Mouse (Mus musculus): ENCODE data around the gene Gm12886.

Gene Gm12886

DNA sequence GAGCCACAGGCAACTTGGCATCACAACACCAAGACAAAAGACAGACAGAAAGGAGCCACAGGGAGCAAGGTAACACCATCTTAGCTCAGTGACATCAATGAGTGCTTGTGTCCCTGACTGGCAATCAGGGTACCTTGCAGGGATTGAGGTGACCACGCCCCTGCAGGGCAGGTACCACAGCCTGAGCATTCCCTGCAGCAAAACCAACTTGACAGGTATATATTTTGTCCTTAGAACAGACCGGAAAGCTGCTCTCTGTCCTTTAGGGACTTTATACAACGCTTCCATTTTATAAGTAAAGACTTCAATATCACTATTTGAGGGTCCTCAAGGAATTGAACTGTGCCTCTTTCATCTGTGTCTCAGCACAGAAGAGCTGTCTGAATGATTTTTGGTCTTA lies at the start of gene Gm12886:
Gene Gm12886 (minus strand): TSS at position 101 of the 400 bp plus-strand sequence.
- no peak for DNase-seq (ENCODE audit: low spot score)
